Mouse (Mus musculus): ENCODE results near the gene Gm10065.

The Gm10065 gene

GRCm38 (mm10) chr13:21435476-21435875, 43.8 kb downstream of the Gm10065 start:
- no peak for DNase-seq (ENCODE audit: low spot score in 2 of 2)
